8 mouse cellular contexts compared by ENCODE assay signal in the genomic region with DNA sequence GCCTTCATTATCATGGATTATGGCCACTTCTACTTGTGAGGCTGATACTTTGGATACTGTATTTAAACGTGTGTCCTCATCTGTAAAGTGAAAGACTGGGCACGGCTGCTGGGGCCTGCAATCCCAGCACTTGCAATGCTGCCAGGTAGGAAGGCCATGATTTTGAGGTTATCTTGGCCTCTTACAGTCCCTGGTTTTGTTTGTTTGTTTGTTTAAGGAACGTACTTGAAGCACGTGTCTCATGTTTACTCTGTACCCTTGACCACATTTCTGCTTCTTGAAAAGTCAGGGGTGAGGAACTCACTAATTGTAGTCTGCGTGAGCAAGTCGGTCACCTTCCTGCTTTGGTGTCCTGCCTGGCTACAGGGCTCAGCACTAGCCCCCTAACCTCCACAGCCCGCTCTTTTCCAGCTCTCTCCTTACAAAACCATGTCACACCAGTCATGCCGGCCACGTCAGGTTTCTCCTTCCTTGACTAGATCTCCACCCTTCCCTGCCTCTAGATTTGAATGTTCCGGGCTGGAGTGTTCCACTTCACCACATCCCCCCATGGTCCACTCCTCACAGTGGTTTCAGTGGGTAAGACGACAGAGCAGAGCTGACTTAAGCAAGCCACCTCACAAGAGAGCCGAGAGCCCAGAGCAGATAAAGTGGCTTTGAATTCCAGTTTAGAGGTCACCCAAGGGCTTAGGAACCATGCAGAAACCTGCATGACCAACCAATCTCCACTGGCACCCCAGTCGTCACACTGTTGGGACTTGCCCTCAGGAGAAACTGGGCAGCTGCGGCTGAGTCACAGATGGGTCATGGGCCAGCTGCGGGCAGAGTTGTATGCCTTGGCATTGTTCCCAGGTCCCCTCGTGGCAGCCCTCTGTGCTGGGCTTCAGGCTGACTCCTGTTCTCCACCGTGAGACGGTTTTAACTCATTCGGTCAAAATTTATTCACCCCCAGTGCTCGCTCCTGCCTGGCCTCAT. TPM values are rescaled to one million over a fixed set of nuclear protein-coding genes. Genes with fewer than 3 reads are reported as not detected.
DNase-seq lines count a peak whose midpoint lies in the region; TF ChIP-seq lines count a peak whose summit lies in the region.

No protein-coding gene starts in this region.

- no peak for TF ChIP-seq POLR2A in kidney, adult 2 months (IDR thresholded peaks at IDR 0.05; ENCODE audit: low read depth, low read length)

- peaks cover 26% of the 10 kb centered on the region for H3K4me1 ChIP-seq in kidney, adult 2 months (ENCODE audit: control insufficient read depth, insufficient read depth, low read length)

- no peak overlapping the region for H3K4me3 ChIP-seq in kidney, adult 2 months (ENCODE audit: insufficient read depth, low read depth, low read length)

- H3K27ac ChIP-seq in kidney, adult 2 months (ENCODE audit: insufficient read depth, low read depth, low read length): peak overlapping the region; percentile 74

- H3K27me3 ChIP-seq in kidney, adult 2 months (replicated peaks; ENCODE audit: control insufficient read depth, insufficient read depth, low read length): no peaks in the 10 kb centered on the region

- TF ChIP-seq CTCF in kidney, adult 2 months (conservative IDR thresholded peaks at IDR 0.05; ENCODE audit: insufficient read depth, insufficient read length, low read depth, low read length): no peak

- WGBS in kidney, adult 2 months: 42% methylated on average over 20 of the region's 20 CpGs

- peak; percentile 47 for DNase-seq in left cerebral cortex, adult 11 months (ENCODE audit: low spot score)
- no peak for DNase-seq in left cerebral cortex, adult 18-20 months (ENCODE audit: low spot score in 2 of 2)
- DNase-seq in ES-CJ7 (ENCODE audit: low read depth, low spot score): peak; percentile 30
- DNase-seq in adrenal gland, postnatal 25 days: peak; percentile 79
- DNase-seq in kidney, adult 2 months: peak; percentile 83
- DNase-seq in urinary bladder, postnatal 14 days (ENCODE audit: low spot score): peak; percentile 88
- DNase-seq in spleen, adult 18-20 months: no peak
- DNase-seq in c-Kit-positive CD71-positive TER-119-positive erythroid progenitor cells, embryonic 14.5 days (ENCODE audit: low spot score): no peak

- H3K36me3 ChIP-seq in kidney, adult 2 months (ENCODE audit: control insufficient read depth, insufficient read depth, low read length): no peaks in the 10 kb centered on the region

RNA-seq across cellular contexts. Expression of gene Tmem44, which starts 37.3 kb away (rescaled TPM):
- total RNA-seq in left cerebral cortex, adult 18-20 months (2021): 10 to 100 TPM; 60.4 to 64.9 TPM
- 3.2 and 4.5 TPM in 2 replicates for total RNA-seq in adrenal gland, postnatal 25 days (2021)
- polyA plus RNA-seq in kidney, adult 2 months (2012; rRNA removed): 6.7 and 9.4 TPM in 2 replicates

Comparison
In these comparisons a context has a peak if more than half of its experiments do, and no peak if none do; other contexts are left out.
1. DNase-seq: peak in left cerebral cortex, adult 11 months (single experiment), ES-CJ7 (single experiment), adrenal gland, postnatal 25 days (single experiment), kidney, adult 2 months (single experiment) and urinary bladder, postnatal 14 days (single experiment); none in left cerebral cortex, adult 18-20 months (0 of 2), spleen, adult 18-20 months (0 of 2) and c-Kit-positive CD71-positive TER-119-positive erythroid progenitor cells, embryonic 14.5 days (single experiment).
2. RNA of gene Tmem44, which starts 37.3 kb away (total RNA-seq): 60.4 to 64.9 TPM in left cerebral cortex, adult 18-20 months; 3.2 to 4.5 TPM in adrenal gland, postnatal 25 days; every median in the first group is over 10 times any median in the second.